Mouse (Mus musculus): ENCODE data around the gene Psmb10. TPM values are rescaled to one million over a fixed set of nuclear protein-coding genes. Genes with fewer than 3 reads are reported as not detected.

The Psmb10 gene
- total RNA-seq, 2 experiments from 2014 or later, result 66.5 to 155 TPM

- peak; percentile 54 for ATAC-seq (replicated peaks; ENCODE audit: poor library complexity)
Measured at GRCm38 (mm10) chr8:105937496-105938305, 543 bp downstream of the Psmb10 start.

- peak; percentile 81 for ATAC-seq (replicated peaks; ENCODE audit: poor library complexity)
Measured at GRCm38 (mm10) chr8:105936866-105937475, 1.3 kb downstream of the Psmb10 start.

DNA sequence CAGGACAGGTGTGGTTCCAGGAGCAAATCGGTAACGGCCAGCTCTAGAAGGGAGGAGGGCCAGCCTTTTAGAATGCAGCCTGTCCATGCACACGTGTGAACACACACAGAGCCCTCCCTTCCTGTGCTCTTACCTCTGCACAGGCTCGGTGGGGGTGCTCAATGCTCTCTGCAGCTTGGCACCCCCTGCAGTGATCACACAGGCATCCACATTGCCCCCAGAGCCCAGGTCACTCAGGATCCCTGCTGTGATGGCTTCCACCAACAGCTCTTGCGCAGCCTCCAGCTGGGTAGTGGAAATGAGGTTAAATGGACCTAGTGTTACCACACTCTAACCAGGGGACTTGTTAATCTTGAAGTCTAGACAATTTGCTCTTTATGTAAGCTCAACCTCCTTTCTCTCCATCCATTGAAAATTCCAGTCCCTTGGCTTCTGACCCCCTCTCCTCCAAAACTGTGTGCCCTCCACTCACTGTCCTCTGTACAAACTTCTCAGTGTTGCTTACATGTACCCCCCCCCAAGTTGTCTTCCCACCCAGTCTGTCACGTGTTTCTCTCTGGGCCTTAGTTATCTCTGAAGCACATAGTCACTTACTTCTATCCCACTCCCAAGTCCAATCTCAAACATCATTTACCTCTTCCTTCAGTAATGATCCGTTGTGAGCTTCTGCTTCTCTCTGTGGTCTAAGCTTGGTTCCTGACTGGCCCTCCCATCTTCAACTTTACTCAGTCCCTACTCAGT lies 2.2 kb downstream of the Psmb10 start:
- ATAC-seq (replicated peaks; ENCODE audit: poor library complexity), result no peak

DNA sequence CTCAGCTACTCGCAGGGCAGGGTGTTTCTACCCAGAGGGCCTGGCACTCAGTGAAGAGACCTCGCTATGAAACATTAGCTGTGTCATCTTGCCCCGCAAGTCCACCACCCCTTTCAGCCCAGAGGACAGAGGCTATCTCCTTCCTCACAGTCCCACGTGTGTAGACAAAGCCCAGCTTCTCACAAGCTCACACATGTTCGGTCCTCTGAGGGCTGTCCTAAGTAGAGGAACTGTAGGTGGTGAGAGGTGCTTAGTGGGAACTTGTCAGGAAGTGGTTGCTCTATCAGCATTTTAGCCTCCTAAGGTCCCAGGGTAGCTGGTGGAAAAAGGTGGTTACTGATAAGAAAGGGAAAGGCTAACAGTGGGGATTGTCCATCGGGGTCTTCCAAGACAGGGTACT lies 3.1 kb downstream of the Psmb10 start:
- ATAC-seq (replicated peaks; ENCODE audit: poor library complexity), result no peak

GRCm38 (mm10) chr8:105933762-105934161 lies 4.5 kb downstream of the Psmb10 start, which contains the start of gene Ctrl:
Ctrl (minus strand) TSS chr8:105933862.
- ATAC-seq (replicated peaks; ENCODE audit: poor library complexity), result no peak

- ATAC-seq (replicated peaks; ENCODE audit: poor library complexity), result no peak
Measured at GRCm38 (mm10) chr8:105932525-105932924, 5.7 kb downstream of the Psmb10 start.

GRCm38 (mm10) chr8:105931271-105931670 lies 7.0 kb downstream of the Psmb10 start:
- ATAC-seq (replicated peaks; ENCODE audit: poor library complexity), result no peak

- ATAC-seq (replicated peaks; ENCODE audit: poor library complexity), result peak; percentile 97
Measured at GRCm38 (mm10) chr8:105930602-105931001, 7.6 kb downstream of the Psmb10 start.

- no peak for ATAC-seq (replicated peaks; ENCODE audit: poor library complexity)
Measured at GRCm38 (mm10) chr8:105925123-105925522, 13.1 kb downstream of the Psmb10 start.

GRCm38 (mm10) chr8:105919390-105919789 lies 18.9 kb downstream of the Psmb10 start:
- no peak for ATAC-seq (replicated peaks; ENCODE audit: poor library complexity)

GRCm38 (mm10) chr8:105900941-105901616 lies 37.2 kb downstream of the Psmb10 start:
- ATAC-seq (replicated peaks; ENCODE audit: poor library complexity), result peak; percentile 68

DNA sequence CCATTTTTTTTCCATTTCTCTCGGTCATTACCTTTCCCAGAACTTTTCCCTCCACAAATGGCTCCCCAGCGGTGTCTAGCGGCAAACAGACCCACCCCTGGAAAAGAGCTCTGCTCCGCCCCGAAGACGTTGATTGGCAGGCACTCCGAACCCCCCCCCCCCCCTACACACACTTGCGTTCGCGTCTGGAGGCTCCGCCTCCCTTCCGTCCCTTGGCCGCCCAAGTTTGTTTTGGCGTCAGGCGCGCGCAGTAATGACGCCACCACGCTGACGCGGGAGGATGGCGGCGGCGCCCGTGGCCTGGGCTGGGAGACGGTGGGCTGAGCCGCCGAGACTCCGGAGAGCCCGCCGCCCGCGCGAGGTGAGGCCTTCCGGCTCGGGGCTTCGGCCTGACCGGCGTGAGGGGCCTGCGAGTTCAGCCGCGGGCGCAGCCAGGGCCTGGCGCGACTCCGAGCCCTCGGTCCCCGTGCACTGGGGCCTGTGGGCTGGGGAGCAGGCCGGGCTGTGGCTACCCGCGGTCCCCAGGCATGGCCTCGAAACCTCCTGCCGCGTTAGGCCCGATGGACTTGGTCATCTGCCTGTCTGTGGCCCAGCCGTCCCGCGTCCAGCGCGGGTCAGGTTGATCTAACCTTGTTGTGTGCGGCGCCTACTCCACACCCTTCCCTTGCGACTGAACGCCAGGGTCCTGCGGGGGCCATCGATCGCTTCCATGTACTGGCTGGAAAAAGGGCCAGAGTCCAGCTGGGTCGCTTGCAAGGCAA lies 37.9 kb downstream of the Psmb10 start, which contains the start of gene Pskh1:
Gene Pskh1 (plus strand): TSS at position 262 of the 761 bp plus-strand sequence.
- ATAC-seq (replicated peaks; ENCODE audit: poor library complexity), result peak; percentile 95

GRCm38 (mm10) chr8:105897801-105898480 lies 40.3 kb downstream of the Psmb10 start:
- ATAC-seq (replicated peaks; ENCODE audit: poor library complexity), result no peak

GRCm38 (mm10) chr8:105893339-105893738 lies 44.9 kb downstream of the Psmb10 start, which contains the start of gene Nrn1l:
Nrn1l (plus strand) TSS chr8:105893567.
- peak; percentile 83 for ATAC-seq (replicated peaks; ENCODE audit: poor library complexity)

GRCm38 (mm10) chr8:105892432-105892831 lies 45.8 kb downstream of the Psmb10 start:
- ATAC-seq (replicated peaks; ENCODE audit: poor library complexity), result peak; percentile 45; the same call in 1 of the 2 replicates

GRCm38 (mm10) chr8:105890870-105891269 lies 47.4 kb downstream of the Psmb10 start:
- no peak for ATAC-seq (replicated peaks; ENCODE audit: poor library complexity)

- ATAC-seq (replicated peaks; ENCODE audit: poor library complexity), result no peak
Measured at GRCm38 (mm10) chr8:105889756-105890465, 48.3 kb downstream of the Psmb10 start.
